Mouse (Mus musculus): ENCODE measurements around the gene Phlpp1. TPM values are rescaled to one million over a fixed set of nuclear protein-coding genes. Genes with fewer than 3 reads are reported as not detected.

The Phlpp1 gene
- polyA plus RNA-seq, 1 experiment from 2014 or later = 1.3 TPM

DNA sequence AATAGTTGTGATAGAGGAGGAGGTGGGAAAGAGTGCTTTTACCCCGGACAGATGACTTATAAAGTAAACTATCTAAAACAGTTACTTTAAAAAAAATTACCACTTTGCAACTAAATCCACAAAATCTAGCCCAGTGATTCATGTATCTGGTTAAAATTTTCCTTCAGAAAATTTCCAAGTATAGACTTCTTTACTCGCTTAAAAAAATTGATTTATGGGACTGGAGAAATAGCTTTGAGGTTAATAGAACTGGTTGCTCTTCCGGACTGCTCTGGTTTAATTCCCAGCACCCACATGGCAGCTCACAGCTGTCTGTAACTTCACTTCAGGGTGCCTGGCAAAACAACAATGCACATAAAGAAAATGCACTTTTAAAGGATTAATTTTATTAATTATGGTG is 38.9 kb downstream of the Phlpp1 start:
- ATAC-seq (ENCODE audit: low FRiP score, low TSS enrichment) (no peak), DNase-seq (ENCODE audit: low spot score) (no peak)
- 54% methylated on average over 3 of the region's 3 CpGs for WGBS
- TF ChIP-seq EP300 (optimal IDR thresholded peaks at IDR 0.05) (no peak), CTCF (IDR thresholded peaks at IDR 0.05; ENCODE audit: low read depth) (no peak)
- H3K27me3 ChIP-seq (ENCODE audit: control insufficient read depth, insufficient read depth, low read length) = no peaks in the 10 kb centered on the region
- no peaks in the 10 kb centered on the region for H3K4me1 ChIP-seq (replicated peaks; ENCODE audit: control insufficient read depth, insufficient read depth)
- no peak overlapping the region for H3K4me2 ChIP-seq (replicated peaks; ENCODE audit: low read depth)
- H3K9me3 ChIP-seq (ENCODE audit: control insufficient read depth, low read length) = no peaks in the 10 kb centered on the region
- no peak overlapping the region for H3K27ac ChIP-seq (replicated peaks)
- no peak overlapping the region for H3K4me3 ChIP-seq (ENCODE audit: low read depth, low read length)
- no peaks in the 10 kb centered on the region for H3K36me3 ChIP-seq (ENCODE audit: control insufficient read depth, insufficient read depth, low read length)
- H3K9ac ChIP-seq (ENCODE audit: low read length) = no peak overlapping the region

DNA sequence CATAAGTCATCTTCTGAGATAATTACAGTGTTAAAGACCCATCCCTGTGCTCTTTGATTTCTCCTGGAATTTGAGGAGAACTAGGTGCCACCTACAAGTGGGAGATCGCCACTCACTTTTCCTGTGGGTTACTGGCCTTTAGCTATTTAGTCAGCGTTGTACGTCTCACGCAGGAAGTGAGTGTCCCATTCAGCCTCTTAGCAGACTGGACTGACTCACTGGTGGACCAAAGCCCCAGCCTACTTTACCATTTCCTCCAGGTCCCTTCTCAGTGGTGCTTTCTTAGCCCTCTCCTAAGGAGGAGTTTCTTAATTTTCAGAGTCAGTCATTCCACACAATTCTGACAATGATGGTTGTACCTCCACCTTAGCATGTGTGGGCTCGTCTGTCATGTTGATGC is 39.6 kb downstream of the Phlpp1 start:
- Histone ChIP-seq H3K4me1 (replicated peaks; ENCODE audit: control insufficient read depth, insufficient read depth) (no peaks in the 10 kb centered on the region), H3K27me3 (ENCODE audit: control insufficient read depth, insufficient read depth, low read length) (no peaks in the 10 kb centered on the region), H3K4me2 (replicated peaks; ENCODE audit: low read depth) (no peak overlapping the region), H3K36me3 (ENCODE audit: control insufficient read depth, insufficient read depth, low read length) (no peaks in the 10 kb centered on the region), H3K27ac (replicated peaks) (no peak overlapping the region), H3K9ac (ENCODE audit: low read length) (no peak overlapping the region), H3K9me3 (ENCODE audit: control insufficient read depth, low read length) (no peaks in the 10 kb centered on the region), H3K4me3 (ENCODE audit: low read depth, low read length) (no peak overlapping the region)
- DNase-seq (ENCODE audit: low spot score) = no peak
- WGBS = 88% methylated on average over 5 of the region's 5 CpGs
- TF ChIP-seq CTCF (IDR thresholded peaks at IDR 0.05; ENCODE audit: low read depth) (no peak), EP300 (optimal IDR thresholded peaks at IDR 0.05) (no peak)
- ATAC-seq (ENCODE audit: low FRiP score, low TSS enrichment) = no peak

DNA sequence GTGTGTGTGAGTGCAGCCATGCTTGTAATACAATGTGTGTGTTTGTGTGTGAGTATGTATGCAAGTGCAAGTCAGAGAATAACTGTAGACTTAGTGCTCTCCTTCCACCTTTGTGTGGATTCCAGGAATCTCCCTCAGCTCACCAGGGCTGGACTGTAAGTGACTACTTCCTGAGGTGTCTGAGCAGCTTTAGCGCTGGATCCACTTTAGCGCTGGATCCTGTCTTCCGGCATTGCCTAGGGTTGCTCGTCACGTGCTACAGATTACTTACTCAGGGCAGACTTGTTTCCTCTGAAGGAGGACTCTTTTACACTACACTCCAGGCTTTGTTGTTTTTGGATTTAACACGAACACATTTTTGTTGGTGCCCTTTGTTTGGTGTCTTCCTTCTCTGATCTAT is 48.9 kb downstream of the Phlpp1 start:
- Histone ChIP-seq H3K9me3 (ENCODE audit: control insufficient read depth, low read length) (no peaks in the 10 kb centered on the region), H3K36me3 (ENCODE audit: control insufficient read depth, insufficient read depth, low read length) (no peaks in the 10 kb centered on the region), H3K27ac (replicated peaks) (no peak overlapping the region), H3K27me3 (ENCODE audit: control insufficient read depth, insufficient read depth, low read length) (no peaks in the 10 kb centered on the region), H3K9ac (ENCODE audit: low read length) (no peak overlapping the region), H3K4me3 (ENCODE audit: low read depth, low read length) (no peak overlapping the region), H3K4me1 (replicated peaks; ENCODE audit: control insufficient read depth, insufficient read depth) (no peaks in the 10 kb centered on the region), H3K4me2 (replicated peaks; ENCODE audit: low read depth) (no peak overlapping the region)
- no peak for ATAC-seq (ENCODE audit: low FRiP score, low TSS enrichment)
- no peak for DNase-seq (ENCODE audit: low spot score)
- whole genome bisulfite sequencing = 67% methylated on average over 6 of the region's 6 CpGs
- TF ChIP-seq EP300 (optimal IDR thresholded peaks at IDR 0.05) (no peak), CTCF (IDR thresholded peaks at IDR 0.05; ENCODE audit: low read depth) (no peak)

DNA sequence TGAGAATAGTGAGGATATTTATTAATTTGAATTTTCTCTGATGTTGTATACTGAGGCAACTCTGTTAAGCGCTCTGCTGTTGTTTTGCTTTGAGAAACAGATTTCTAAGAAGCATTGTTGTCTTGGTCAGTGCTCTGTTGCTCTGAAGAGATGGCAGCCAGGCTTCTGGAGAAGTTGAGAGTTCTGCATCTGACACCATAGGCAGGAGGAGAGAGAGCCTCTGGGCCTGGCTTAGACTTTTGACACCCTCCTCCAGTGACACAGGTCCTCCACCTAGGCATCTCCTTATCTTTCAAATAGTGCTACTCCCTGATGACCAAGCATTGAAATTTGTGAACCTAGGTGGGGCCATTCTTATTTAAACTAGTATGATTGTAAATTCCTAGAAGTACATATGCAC is 49.8 kb downstream of the Phlpp1 start:
- TF ChIP-seq CTCF (IDR thresholded peaks at IDR 0.05; ENCODE audit: low read depth) = no peak
- TF ChIP-seq EP300 (optimal IDR thresholded peaks at IDR 0.05) = no peak
- H3K9me3 ChIP-seq (ENCODE audit: control insufficient read depth, low read length) = no peaks in the 10 kb centered on the region
- no peak for DNase-seq (ENCODE audit: low spot score)
- no peaks in the 10 kb centered on the region for H3K4me1 ChIP-seq (replicated peaks; ENCODE audit: control insufficient read depth, insufficient read depth)
- H3K4me3 ChIP-seq (ENCODE audit: low read depth, low read length) = no peak overlapping the region
- no peak overlapping the region for H3K9ac ChIP-seq (ENCODE audit: low read length)
- H3K4me2 ChIP-seq (replicated peaks; ENCODE audit: low read depth) = no peak overlapping the region
- no peaks in the 10 kb centered on the region for H3K27me3 ChIP-seq (ENCODE audit: control insufficient read depth, insufficient read depth, low read length)
- H3K36me3 ChIP-seq (ENCODE audit: control insufficient read depth, insufficient read depth, low read length) = no peaks in the 10 kb centered on the region
- ATAC-seq (ENCODE audit: low FRiP score, low TSS enrichment) = no peak
- 97% methylated on average over 1 of the region's 1 CpGs for WGBS
- H3K27ac ChIP-seq (replicated peaks) = no peak overlapping the region

DNA sequence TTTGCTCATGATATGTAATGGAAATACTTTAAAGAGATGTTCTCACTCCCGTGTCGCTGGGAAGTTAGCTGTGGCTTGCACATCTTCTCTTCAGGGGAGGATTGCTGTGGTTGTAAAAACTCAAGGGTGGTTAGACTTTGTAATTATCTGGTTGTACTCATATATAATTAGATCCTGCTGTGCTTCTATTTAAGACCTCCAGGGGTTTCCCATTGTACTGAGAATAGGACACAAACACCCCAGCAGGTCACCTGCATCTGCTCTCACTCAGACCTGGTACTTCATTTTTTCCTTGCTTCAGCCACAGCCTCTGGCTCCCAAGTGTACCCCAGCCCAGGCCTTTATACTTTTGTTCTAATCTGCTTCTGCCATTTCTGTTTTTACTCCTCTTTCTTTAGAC is 50.4 kb downstream of the Phlpp1 start:
- ATAC-seq (ENCODE audit: low FRiP score, low TSS enrichment) = no peak
- H3K9me3 ChIP-seq (ENCODE audit: control insufficient read depth, low read length) = no peaks in the 10 kb centered on the region
- no peak overlapping the region for H3K4me2 ChIP-seq (replicated peaks; ENCODE audit: low read depth)
- no peak for DNase-seq (ENCODE audit: low spot score)
- H3K27ac ChIP-seq (replicated peaks) = no peak overlapping the region
- H3K36me3 ChIP-seq (ENCODE audit: control insufficient read depth, insufficient read depth, low read length) = no peaks in the 10 kb centered on the region
- WGBS = 75% methylated on average over 2 of the region's 2 CpGs
- no peak overlapping the region for H3K9ac ChIP-seq (ENCODE audit: low read length)
- TF ChIP-seq CTCF (IDR thresholded peaks at IDR 0.05; ENCODE audit: low read depth) = no peak
- TF ChIP-seq EP300 (optimal IDR thresholded peaks at IDR 0.05) = no peak
- H3K4me1 ChIP-seq (replicated peaks; ENCODE audit: control insufficient read depth, insufficient read depth) = no peaks in the 10 kb centered on the region
- H3K4me3 ChIP-seq (ENCODE audit: low read depth, low read length) = no peak overlapping the region
- H3K27me3 ChIP-seq (ENCODE audit: control insufficient read depth, insufficient read depth, low read length) = no peaks in the 10 kb centered on the region

DNA sequence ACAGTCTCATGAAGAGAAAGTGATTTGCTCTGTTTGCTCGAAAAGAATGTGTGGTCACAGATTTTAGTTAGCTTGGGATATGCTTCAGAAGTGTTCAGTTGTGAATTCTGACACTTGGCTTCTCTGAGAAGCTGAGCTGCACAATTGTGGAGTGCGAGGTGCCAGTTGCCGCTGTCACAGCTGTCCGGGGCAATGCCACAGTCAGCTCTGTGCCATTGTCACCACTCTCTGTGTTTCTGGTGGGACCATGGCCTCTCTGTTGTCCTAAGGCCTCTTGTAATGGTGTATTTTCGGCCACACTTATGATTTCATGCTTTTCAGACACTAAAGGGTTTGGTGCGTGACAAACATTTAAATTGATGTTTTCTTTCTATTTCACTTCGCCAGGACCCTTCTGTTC is 55.1 kb downstream of the Phlpp1 start:
- no peak overlapping the region for H3K4me2 ChIP-seq (replicated peaks; ENCODE audit: low read depth)
- ATAC-seq (ENCODE audit: low FRiP score, low TSS enrichment) = no peak
- no peak overlapping the region for H3K4me3 ChIP-seq (ENCODE audit: low read depth, low read length)
- no peaks in the 10 kb centered on the region for H3K27me3 ChIP-seq (ENCODE audit: control insufficient read depth, insufficient read depth, low read length)
- WGBS = 86% methylated on average over 7 of the region's 7 CpGs
- TF ChIP-seq EP300 (optimal IDR thresholded peaks at IDR 0.05) = no peak
- no peak for TF ChIP-seq CTCF (IDR thresholded peaks at IDR 0.05; ENCODE audit: low read depth)
- no peak for DNase-seq (ENCODE audit: low spot score)
- no peaks in the 10 kb centered on the region for H3K9me3 ChIP-seq (ENCODE audit: control insufficient read depth, low read length)
- H3K27ac ChIP-seq (replicated peaks) = no peak overlapping the region
- H3K4me1 ChIP-seq (replicated peaks; ENCODE audit: control insufficient read depth, insufficient read depth) = no peaks in the 10 kb centered on the region
- H3K9ac ChIP-seq (ENCODE audit: low read length) = no peak overlapping the region
- H3K36me3 ChIP-seq (ENCODE audit: control insufficient read depth, insufficient read depth, low read length) = no peaks in the 10 kb centered on the region
